Mouse (Mus musculus): ENCODE measurements at regions not wholly inside any gene's neighbourhood (a gene's known extent, or its start where the extent isn't known, plus 50 kb on each side); places are given as distances from the start of the nearest gene placed in this dataset.
A peak's percentile ranks its signal among the peaks of the same experiment; 100 is the strongest.

- H3K9ac ChIP-seq (ENCODE audit: low read depth, low read length) = no peak overlapping the region
- ATAC-seq (ENCODE audit: low FRiP score) (peak; percentile 65), DNase-seq (ENCODE audit: low spot score) (no peak)
- H3K27me3 ChIP-seq (ENCODE audit: control insufficient read depth, insufficient read depth, low read length) = no peaks in the 10 kb centered on the region
- H3K4me2 ChIP-seq (replicated peaks; ENCODE audit: low read depth, low read length) = no peak overlapping the region
- no peaks in the 10 kb centered on the region for H3K4me1 ChIP-seq (replicated peaks; ENCODE audit: control insufficient read depth, insufficient read depth, low read length)
- no peak overlapping the region for H3K27ac ChIP-seq (ENCODE audit: low read depth, low read length)
- H3K4me3 ChIP-seq (ENCODE audit: low read depth, low read length) = no peak overlapping the region
- 33% methylated on average over 5 of the region's 5 CpGs for WGBS
- H3K36me3 ChIP-seq (ENCODE audit: control insufficient read depth, insufficient read depth, low read length) = no peaks in the 10 kb centered on the region
- no peaks in the 10 kb centered on the region for H3K9me3 ChIP-seq (ENCODE audit: control insufficient read depth, low read length)
These were observed 469.2 kb downstream of the Epha7 start for GRCm38 (mm10) chr4:29282169-29282568.

GRCm38 (mm10) chr4:29301348-29301747, 488.4 kb downstream of the Epha7 start:
- DNase-seq (ENCODE audit: low spot score) = peak; percentile 40
- WGBS = 43% methylated on average over 1 of the region's 1 CpGs
- peak; percentile 17; the same call in 1 of the 2 replicates for ATAC-seq (ENCODE audit: low FRiP score)

GRCm38 (mm10) chr4:29303951-29304350, 491.0 kb downstream of the Epha7 start:
- no peaks in the 10 kb centered on the region for H3K9me3 ChIP-seq (ENCODE audit: control insufficient read depth, low read length)

More at GRCm38 (mm10) chr4:29301348-29301747, 488.4 kb downstream of the Epha7 start:
- H3K27ac ChIP-seq (ENCODE audit: low read depth, low read length) = no peak overlapping the region
- no peaks in the 10 kb centered on the region for H3K27me3 ChIP-seq (ENCODE audit: control insufficient read depth, insufficient read depth, low read length)
- H3K4me2 ChIP-seq (replicated peaks; ENCODE audit: low read depth, low read length) = no peak overlapping the region
- no peak overlapping the region for H3K4me3 ChIP-seq (ENCODE audit: low read depth, low read length)
- no peaks in the 10 kb centered on the region for H3K9me3 ChIP-seq (ENCODE audit: control insufficient read depth, low read length)
- H3K36me3 ChIP-seq (ENCODE audit: control insufficient read depth, insufficient read depth, low read length) = no peaks in the 10 kb centered on the region
- no peaks in the 10 kb centered on the region for H3K4me1 ChIP-seq (replicated peaks; ENCODE audit: control insufficient read depth, insufficient read depth, low read length)
- no peak overlapping the region for H3K9ac ChIP-seq (ENCODE audit: low read depth, low read length)

GRCm38 (mm10) chr4:29307245-29307644, 494.3 kb downstream of the Epha7 start:
- Histone ChIP-seq H3K4me1 (replicated peaks; ENCODE audit: control insufficient read depth, insufficient read depth, low read length) (no peaks in the 10 kb centered on the region), H3K9me3 (ENCODE audit: control insufficient read depth, low read length) (no peaks in the 10 kb centered on the region), H3K4me3 (ENCODE audit: low read depth, low read length) (no peak overlapping the region), H3K4me2 (replicated peaks; ENCODE audit: low read depth, low read length) (no peak overlapping the region), H3K27ac (ENCODE audit: low read depth, low read length) (no peak overlapping the region), H3K9ac (ENCODE audit: low read depth, low read length) (no peak overlapping the region), H3K27me3 (ENCODE audit: control insufficient read depth, insufficient read depth, low read length) (no peaks in the 10 kb centered on the region), H3K36me3 (ENCODE audit: control insufficient read depth, insufficient read depth, low read length) (no peaks in the 10 kb centered on the region)
- DNase-seq (ENCODE audit: low spot score) (no peak), ATAC-seq (ENCODE audit: low FRiP score) (no peak)
- 90% methylated on average over 1 of the region's 1 CpGs for WGBS

More at GRCm38 (mm10) chr4:29303951-29304350, 491.0 kb downstream of the Epha7 start:
- Histone ChIP-seq H3K4me3 (ENCODE audit: low read depth, low read length) (no peak overlapping the region), H3K36me3 (ENCODE audit: control insufficient read depth, insufficient read depth, low read length) (no peaks in the 10 kb centered on the region), H3K27ac (ENCODE audit: low read depth, low read length) (no peak overlapping the region), H3K27me3 (ENCODE audit: control insufficient read depth, insufficient read depth, low read length) (no peaks in the 10 kb centered on the region), H3K9ac (ENCODE audit: low read depth, low read length) (no peak overlapping the region), H3K4me1 (replicated peaks; ENCODE audit: control insufficient read depth, insufficient read depth, low read length) (no peaks in the 10 kb centered on the region), H3K4me2 (replicated peaks; ENCODE audit: low read depth, low read length) (no peak overlapping the region)
- ATAC-seq (ENCODE audit: low FRiP score) = no peak
- no peak for DNase-seq (ENCODE audit: low spot score)

GRCm38 (mm10) chr4:29323921-29324320, 511.0 kb downstream of the Epha7 start:
- H3K9ac ChIP-seq (ENCODE audit: low read depth, low read length) = no peak overlapping the region
- H3K4me1 ChIP-seq (replicated peaks; ENCODE audit: control insufficient read depth, insufficient read depth, low read length) = no peaks in the 10 kb centered on the region
- no peak for DNase-seq (ENCODE audit: low spot score)
- no peaks in the 10 kb centered on the region for H3K36me3 ChIP-seq (ENCODE audit: control insufficient read depth, insufficient read depth, low read length)
- no peak overlapping the region for H3K27ac ChIP-seq (ENCODE audit: low read depth, low read length)
- no peak for ATAC-seq (ENCODE audit: low FRiP score)
- H3K9me3 ChIP-seq (ENCODE audit: control insufficient read depth, low read length) = no peaks in the 10 kb centered on the region
- H3K4me2 ChIP-seq (replicated peaks; ENCODE audit: low read depth, low read length) = no peak overlapping the region
- no peaks in the 10 kb centered on the region for H3K27me3 ChIP-seq (ENCODE audit: control insufficient read depth, insufficient read depth, low read length)
- 91% methylated on average over 6 of the region's 6 CpGs for whole genome bisulfite sequencing
- no peak overlapping the region for H3K4me3 ChIP-seq (ENCODE audit: low read depth, low read length)

- Histone ChIP-seq H3K9ac (ENCODE audit: low read depth, low read length) (no peak overlapping the region), H3K27me3 (ENCODE audit: control insufficient read depth, insufficient read depth, low read length) (no peaks in the 10 kb centered on the region), H3K4me3 (ENCODE audit: low read depth, low read length) (no peak overlapping the region), H3K9me3 (ENCODE audit: control insufficient read depth, low read length) (no peaks in the 10 kb centered on the region), H3K4me2 (replicated peaks; ENCODE audit: low read depth, low read length) (no peak overlapping the region), H3K4me1 (replicated peaks; ENCODE audit: control insufficient read depth, insufficient read depth, low read length) (no peaks in the 10 kb centered on the region), H3K36me3 (ENCODE audit: control insufficient read depth, insufficient read depth, low read length) (no peaks in the 10 kb centered on the region), H3K27ac (ENCODE audit: low read depth, low read length) (no peak overlapping the region)
- ATAC-seq (ENCODE audit: low FRiP score) (no peak), DNase-seq (ENCODE audit: low spot score) (no peak)
- WGBS = 71% methylated on average over 2 of the region's 2 CpGs
These were observed 516.2 kb downstream of the Epha7 start for GRCm38 (mm10) chr4:29329145-29329544.

- Histone ChIP-seq H3K4me1 (replicated peaks; ENCODE audit: control insufficient read depth, insufficient read depth, low read length) (no peaks in the 10 kb centered on the region), H3K9ac (ENCODE audit: low read depth, low read length) (no peak overlapping the region), H3K4me3 (ENCODE audit: low read depth, low read length) (no peak overlapping the region), H3K4me2 (replicated peaks; ENCODE audit: low read depth, low read length) (no peak overlapping the region), H3K9me3 (ENCODE audit: control insufficient read depth, low read length) (no peaks in the 10 kb centered on the region), H3K27ac (ENCODE audit: low read depth, low read length) (no peak overlapping the region), H3K36me3 (ENCODE audit: control insufficient read depth, insufficient read depth, low read length) (no peaks in the 10 kb centered on the region), H3K27me3 (ENCODE audit: control insufficient read depth, insufficient read depth, low read length) (no peaks in the 10 kb centered on the region)
- ATAC-seq (ENCODE audit: low FRiP score) = no peak
- 89% methylated on average over 2 of the region's 2 CpGs for WGBS
- no peak for DNase-seq (ENCODE audit: low spot score)
These were observed 518.8 kb downstream of the Epha7 start for GRCm38 (mm10) chr4:29331747-29332146.

GRCm38 (mm10) chr4:29337245-29337644, 524.3 kb downstream of the Epha7 start:
- Histone ChIP-seq H3K27me3 (ENCODE audit: control insufficient read depth, insufficient read depth, low read length) (no peaks in the 10 kb centered on the region), H3K4me1 (replicated peaks; ENCODE audit: control insufficient read depth, insufficient read depth, low read length) (no peaks in the 10 kb centered on the region), H3K36me3 (ENCODE audit: control insufficient read depth, insufficient read depth, low read length) (no peaks in the 10 kb centered on the region), H3K27ac (ENCODE audit: low read depth, low read length) (no peak overlapping the region), H3K4me2 (replicated peaks; ENCODE audit: low read depth, low read length) (no peak overlapping the region), H3K9ac (ENCODE audit: low read depth, low read length) (no peak overlapping the region), H3K9me3 (ENCODE audit: control insufficient read depth, low read length) (no peaks in the 10 kb centered on the region), H3K4me3 (ENCODE audit: low read depth, low read length) (no peak overlapping the region)
- WGBS = 94% methylated on average over 10 of the region's 10 CpGs
- ATAC-seq (ENCODE audit: low FRiP score) (no peak), DNase-seq (ENCODE audit: low spot score) (no peak)

GRCm38 (mm10) chr4:29362191-29362590, 549.3 kb downstream of the Epha7 start:
- Histone ChIP-seq H3K9ac (ENCODE audit: low read depth, low read length) (no peak overlapping the region), H3K4me3 (ENCODE audit: low read depth, low read length) (no peak overlapping the region), H3K27me3 (ENCODE audit: control insufficient read depth, insufficient read depth, low read length) (no peaks in the 10 kb centered on the region), H3K4me1 (replicated peaks; ENCODE audit: control insufficient read depth, insufficient read depth, low read length) (no peaks in the 10 kb centered on the region), H3K36me3 (ENCODE audit: control insufficient read depth, insufficient read depth, low read length) (no peaks in the 10 kb centered on the region), H3K9me3 (ENCODE audit: control insufficient read depth, low read length) (no peaks in the 10 kb centered on the region), H3K4me2 (replicated peaks; ENCODE audit: low read depth, low read length) (no peak overlapping the region), H3K27ac (ENCODE audit: low read depth, low read length) (no peak overlapping the region)
- no peak for DNase-seq (ENCODE audit: low spot score)
- no peak for ATAC-seq (ENCODE audit: low FRiP score)
- 85% methylated on average over 1 of the region's 1 CpGs for WGBS

All from hindbrain, embryonic 11.5 days (tissue).